Mouse (Mus musculus): ENCODE data around the gene Atp6ap1.

- TF ChIP-seq CTCF (IDR thresholded peaks at IDR 0.05; ENCODE audit: low read depth, low read length), result no peak
- TF ChIP-seq EP300 (IDR thresholded peaks at IDR 0.05; ENCODE audit: insufficient read depth, low read depth, low read length), result no peak
- TF ChIP-seq POLR2A (IDR thresholded peaks at IDR 0.05; ENCODE audit: insufficient read depth, low read length), result no peak
Measured at GRCm38 (mm10) chrX:74249615-74250014, 47.3 kb upstream of the Atp6ap1 start, which contains the start of gene Flna.
